Comparison of ENCODE assay signal across 8 mouse cellular contexts in genomic region chr1:78488427-78488751, GRCm38 (mm10). TPM values are rescaled to one million over a fixed set of nuclear protein-coding genes. Genes with fewer than 3 reads are reported as not detected.
A peak's percentile ranks its signal among the peaks of the same experiment; 100 is the strongest.
DNase-seq lines count a peak whose midpoint lies in the region; ATAC-seq and TF ChIP-seq lines count a peak whose summit lies in the region.

No protein-coding gene starts in this region.

- no peaks in the 10 kb centered on the region for H3K36me3 ChIP-seq in embryonic facial prominence, embryonic 12.5 days
- no peaks in the 10 kb centered on the region for H3K36me3 ChIP-seq in intestine, embryonic 15.5 days

- H3K4me2 ChIP-seq in embryonic facial prominence, embryonic 12.5 days (replicated peaks), result peak overlapping the region; percentile 90
- peak overlapping the region; percentile 67 for H3K4me2 ChIP-seq in intestine, embryonic 15.5 days (replicated peaks)

- no peaks in the 10 kb centered on the region for H3K9me3 ChIP-seq in embryonic facial prominence, embryonic 12.5 days
- H3K9me3 ChIP-seq in intestine, embryonic 15.5 days, result no peaks in the 10 kb centered on the region

- H3K4me3 ChIP-seq in layer of hippocampus, adult 2 months, result peak overlapping the region; percentile 76
- H3K4me3 ChIP-seq in embryonic facial prominence, embryonic 12.5 days, result peak overlapping the region; percentile 90
- peak overlapping the region; percentile 71 for H3K4me3 ChIP-seq in intestine, embryonic 15.5 days (replicated peaks)

- peak overlapping the region; percentile 97 for H3K27ac ChIP-seq in layer of hippocampus, adult 2 months
- H3K27ac ChIP-seq in embryonic facial prominence, embryonic 12.5 days, result peak overlapping the region; percentile 65; the same call in 1 of the 2 replicates
- peak overlapping the region; percentile 49; the same call in 1 of the 2 replicates for H3K27ac ChIP-seq in intestine, embryonic 15.5 days

- TF ChIP-seq CTCF in layer of hippocampus, adult 2 months (conservative IDR thresholded peaks at IDR 0.05), result no peak

- 0 out of 2 replicates have a peak, but pooled peaks have one; percentile 3 for ATAC-seq in embryonic facial prominence, embryonic 12.5 days (ENCODE audit: insufficient number of reproducible peaks, insufficient read depth, low FRiP score, low TSS enrichment)
- ATAC-seq in intestine, embryonic 15.5 days, result no peak
- ATAC-seq in monocyte, adult 5-6 weeks (replicated peaks; ENCODE audit: insufficient number of reproducible peaks, low FRiP score, low TSS enrichment, poor library complexity, severe bottlenecking), result peak; percentile 16; the same call in 1 of the 2 replicates

- 0 out of 2 replicates have a peak, but pooled peaks cover 2% of the 10 kb centered on the region for H3K27me3 ChIP-seq in embryonic facial prominence, embryonic 12.5 days
- H3K27me3 ChIP-seq in intestine, embryonic 15.5 days (replicated peaks), result no peaks in the 10 kb centered on the region

- peaks cover 17% of the 10 kb centered on the region for H3K4me1 ChIP-seq in embryonic facial prominence, embryonic 12.5 days
- peaks cover 18% of the 10 kb centered on the region; the same call in 1 of the 2 replicates for H3K4me1 ChIP-seq in intestine, embryonic 15.5 days (replicated peaks)

- peak in 1 of 2 experiments; percentile 15 for DNase-seq in layer of hippocampus, adult 2 months (ENCODE audit: low spot score in 2 of 2)
- DNase-seq in layer of hippocampus, adult 8-10 months (ENCODE audit: low spot score in 2 of 2), result no peak
- DNase-seq in urinary bladder, adult 2 months (ENCODE audit: low spot score), result no peak
- DNase-seq in gastrocnemius, adult 8-10 months (ENCODE audit: low spot score in 2 of 2), result no peak
- DNase-seq in kidney, adult 11 months, result no peak

- WGBS in embryonic facial prominence, embryonic 12.5 days, result under 1% methylated on average over 28 of the region's 28 CpGs
- WGBS in intestine, embryonic 15.5 days, result under 1% methylated on average over 28 of the region's 28 CpGs

- H3K9ac ChIP-seq in embryonic facial prominence, embryonic 12.5 days, result peak overlapping the region; percentile 80
- peak overlapping the region; percentile 74 for H3K9ac ChIP-seq in intestine, embryonic 15.5 days

RNA-seq across cellular contexts. Expression of gene Farsb, which starts 0.3 kb away (rescaled TPM):
- 10 to 100 TPM; 67.8 to 68.4 TPM for total RNA-seq in layer of hippocampus, adult 2 months (2021)
- total RNA-seq in layer of hippocampus, adult 8-10 months (2022), result 10 to 100 TPM; 61.7 to 74.3 (median 68.0) TPM
- polyA plus RNA-seq in embryonic facial prominence, embryonic 12.5 days (2016; fragmentation: Nextera tagmentation; extraction: Ambion mirVana), result 137 and 141 TPM in 2 replicates
- 169 and 187 TPM in 2 replicates for polyA plus RNA-seq in intestine, embryonic 15.5 days (2015; fragmentation: Nextera tagmentation; extraction: Ambion mirVana)
- 16.5 to 27.7 TPM (median 20.3 TPM) in 3 replicates for total RNA-seq in monocyte, adult 5-6 weeks (2017)
- polyA plus RNA-seq in urinary bladder, adult 2 months (2012; rRNA removed), result 36.0 and 36.7 TPM in 2 replicates
- 10 to 100 TPM; 57.1 to 63.6 (median 58.9) TPM for total RNA-seq in gastrocnemius, adult 8-10 months (2022)

RNA-seq across cellular contexts. Expression of gene Mogat1, which starts 22.4 kb away (rescaled TPM):
- not detected for total RNA-seq in layer of hippocampus, adult 2 months (2021)
- total RNA-seq in layer of hippocampus, adult 8-10 months (2022), result 1 to 10 TPM in 1 of 4 experiments, under 1 TPM in 1, not detected in 2; 0.43 to 1.6 TPM
- polyA plus RNA-seq in embryonic facial prominence, embryonic 12.5 days (2016; fragmentation: Nextera tagmentation; extraction: Ambion mirVana), result 0.57 and 0.65 TPM in 2 replicates
- not detected in 2 replicates for polyA plus RNA-seq in intestine, embryonic 15.5 days (2015; fragmentation: Nextera tagmentation; extraction: Ambion mirVana)
- not detected in 3 replicates for total RNA-seq in monocyte, adult 5-6 weeks (2017)
- polyA plus RNA-seq in urinary bladder, adult 2 months (2012; rRNA removed), result 0.38 and 1.4 TPM in 2 replicates
- under 1 TPM in 1 of 4 experiments, not detected in 3; 0.67 TPM for total RNA-seq in gastrocnemius, adult 8-10 months (2022)

RNA-seq across cellular contexts. Expression of gene BC035947, which starts 23.6 kb away (rescaled TPM):
- total RNA-seq in layer of hippocampus, adult 2 months (2021), result under 1 TPM; 0.37 to 0.46 TPM
- total RNA-seq in layer of hippocampus, adult 8-10 months (2022), result 1 to 10 TPM; 1.0 to 1.5 (median 1.3) TPM
- polyA plus RNA-seq in embryonic facial prominence, embryonic 12.5 days (2016; fragmentation: Nextera tagmentation; extraction: Ambion mirVana), result 1.2 and 1.3 TPM in 2 replicates
- 0.45 and 0.56 TPM in 2 replicates for polyA plus RNA-seq in intestine, embryonic 15.5 days (2015; fragmentation: Nextera tagmentation; extraction: Ambion mirVana)
- not detected in 3 replicates for total RNA-seq in monocyte, adult 5-6 weeks (2017)
- 0.06 TPM in 2 replicates for polyA plus RNA-seq in urinary bladder, adult 2 months (2012; rRNA removed)
- total RNA-seq in gastrocnemius, adult 8-10 months (2022), result under 1 TPM in 1 of 4 experiments, not detected in 3; 0.09 TPM
